Mouse (Mus musculus): ENCODE measurements around the gene Ldlr.

The Ldlr gene

GRCm38 (mm10) chr9:21725224-21726121 is 2.2 kb downstream of the Ldlr start:
- no peak for DNase-seq (ENCODE audit: low spot score in 2 of 2)

- no peak for DNase-seq (ENCODE audit: low spot score in 2 of 2)
These were observed 3.1 kb downstream of the Ldlr start for GRCm38 (mm10) chr9:21726218-21726975.

- DNase-seq (ENCODE audit: low spot score in 2 of 2): no peak
These were observed 5.1 kb downstream of the Ldlr start for GRCm38 (mm10) chr9:21728261-21728832.

- peak; percentile 8 to 16 for DNase-seq (ENCODE audit: low spot score in 2 of 2)
These were observed 6.0 kb downstream of the Ldlr start for GRCm38 (mm10) chr9:21729264-21729663.

GRCm38 (mm10) chr9:21732288-21732687 is 9.0 kb downstream of the Ldlr start:
- DNase-seq (ENCODE audit: low spot score in 2 of 2): no peak

- no peak for DNase-seq (ENCODE audit: low spot score in 2 of 2)
These were observed 10.2 kb downstream of the Ldlr start for GRCm38 (mm10) chr9:21733446-21733845.

- DNase-seq (ENCODE audit: low spot score in 2 of 2): no peak
These were observed 10.7 kb downstream of the Ldlr start for GRCm38 (mm10) chr9:21733989-21734388.

- DNase-seq (ENCODE audit: low spot score in 2 of 2): no peak
These were observed 11.8 kb downstream of the Ldlr start for GRCm38 (mm10) chr9:21735126-21735525.

- no peak for DNase-seq (ENCODE audit: low spot score in 2 of 2)
These were observed 13.3 kb downstream of the Ldlr start for GRCm38 (mm10) chr9:21736580-21736979.

DNA sequence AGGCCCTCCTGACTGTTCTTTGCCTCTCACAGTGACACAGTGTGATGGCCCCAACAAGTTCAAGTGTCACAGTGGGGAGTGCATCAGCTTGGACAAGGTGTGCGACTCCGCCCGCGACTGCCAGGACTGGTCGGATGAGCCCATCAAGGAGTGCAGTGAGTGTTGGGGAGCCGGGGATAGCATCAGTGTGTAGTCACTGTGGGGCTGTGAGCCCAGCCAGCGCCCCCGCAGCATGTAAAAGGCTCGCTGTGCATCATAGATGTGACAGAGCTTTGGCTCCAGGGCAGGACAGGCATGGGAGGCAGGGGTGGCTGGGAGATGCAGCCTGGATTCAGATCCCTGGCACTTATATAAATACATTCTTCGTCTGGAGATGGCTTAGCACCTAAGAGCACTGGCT is 13.9 kb downstream of the Ldlr start:
- no peak for DNase-seq (ENCODE audit: low spot score in 2 of 2)

DNA sequence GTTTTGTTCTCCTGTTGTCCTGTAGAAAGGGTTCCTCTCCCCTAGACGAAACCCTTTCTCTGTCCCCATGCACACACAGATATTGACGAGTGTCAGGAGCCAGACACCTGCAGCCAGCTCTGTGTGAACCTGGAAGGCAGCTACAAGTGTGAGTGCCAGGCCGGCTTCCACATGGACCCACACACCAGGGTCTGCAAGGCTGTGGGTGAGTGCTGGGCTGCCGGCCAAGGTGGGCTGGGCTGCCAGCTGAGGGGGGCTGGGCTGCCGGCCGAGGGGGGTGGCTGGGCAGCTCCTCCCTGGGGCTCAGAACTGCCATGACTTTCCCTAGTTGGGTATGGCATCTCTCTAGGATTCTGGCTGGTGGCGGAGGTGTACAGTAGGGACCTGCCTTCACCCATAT is 15.5 kb downstream of the Ldlr start:
- no peak for DNase-seq (ENCODE audit: low spot score in 2 of 2)

DNA sequence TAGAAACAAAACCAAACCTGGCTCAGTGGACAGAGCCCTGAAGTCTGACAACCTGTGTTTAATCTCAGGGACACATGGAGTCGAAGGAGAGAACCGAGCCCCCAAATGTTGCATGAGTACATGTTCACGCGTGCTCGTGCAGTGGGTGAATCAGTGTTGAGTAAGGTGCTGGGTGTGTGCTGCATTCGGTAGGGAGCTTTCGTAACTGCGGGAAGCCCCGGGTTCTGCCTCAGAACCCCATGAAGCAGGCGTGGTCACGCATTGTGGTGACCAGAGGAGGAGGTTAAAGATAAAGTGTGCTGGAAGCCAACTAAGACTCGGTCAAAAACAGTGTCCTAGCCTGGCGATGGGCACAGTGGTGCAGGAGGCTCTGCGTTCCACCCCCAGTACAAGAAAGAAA is 17.1 kb downstream of the Ldlr start:
- peak in 1 of 2 experiments; percentile 19 for DNase-seq (ENCODE audit: low spot score in 2 of 2)

GRCm38 (mm10) chr9:21741514-21741913 is 18.2 kb downstream of the Ldlr start:
- no peak for DNase-seq (ENCODE audit: low spot score in 2 of 2)

DNA sequence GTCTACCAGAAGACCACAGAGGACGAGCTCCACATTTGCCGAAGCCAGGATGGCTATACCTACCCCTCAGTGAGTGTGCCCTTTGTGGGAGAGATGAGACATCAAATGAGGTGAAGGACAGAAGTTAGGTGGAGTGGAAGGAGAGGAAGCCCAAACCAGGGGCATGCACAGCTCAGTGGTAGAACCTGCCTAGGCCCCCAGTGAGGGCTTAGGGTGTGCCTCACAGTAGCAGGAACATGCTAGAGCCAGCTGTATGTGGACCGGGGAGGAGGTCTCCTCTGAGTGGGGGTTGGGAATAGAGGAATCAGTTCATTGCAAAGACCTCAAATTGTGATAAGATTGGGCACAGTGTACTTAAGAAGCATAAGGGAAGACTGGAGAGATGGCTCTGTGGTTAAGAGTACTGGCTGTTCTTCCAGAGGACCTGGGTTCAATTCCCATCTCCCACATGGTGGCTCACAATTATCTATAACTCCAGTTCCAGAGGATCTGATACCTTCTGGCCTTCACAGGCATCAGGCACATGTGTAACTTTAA is 24.0 kb downstream of the Ldlr start:
- DNase-seq (ENCODE audit: low spot score in 2 of 2): no peak

GRCm38 (mm10) chr9:21748033-21748432 is 24.8 kb downstream of the Ldlr start:
- DNase-seq (ENCODE audit: low spot score in 2 of 2): no peak

GRCm38 (mm10) chr9:21748491-21748890 is 25.2 kb downstream of the Ldlr start:
- DNase-seq (ENCODE audit: low spot score in 2 of 2): no peak

DNA sequence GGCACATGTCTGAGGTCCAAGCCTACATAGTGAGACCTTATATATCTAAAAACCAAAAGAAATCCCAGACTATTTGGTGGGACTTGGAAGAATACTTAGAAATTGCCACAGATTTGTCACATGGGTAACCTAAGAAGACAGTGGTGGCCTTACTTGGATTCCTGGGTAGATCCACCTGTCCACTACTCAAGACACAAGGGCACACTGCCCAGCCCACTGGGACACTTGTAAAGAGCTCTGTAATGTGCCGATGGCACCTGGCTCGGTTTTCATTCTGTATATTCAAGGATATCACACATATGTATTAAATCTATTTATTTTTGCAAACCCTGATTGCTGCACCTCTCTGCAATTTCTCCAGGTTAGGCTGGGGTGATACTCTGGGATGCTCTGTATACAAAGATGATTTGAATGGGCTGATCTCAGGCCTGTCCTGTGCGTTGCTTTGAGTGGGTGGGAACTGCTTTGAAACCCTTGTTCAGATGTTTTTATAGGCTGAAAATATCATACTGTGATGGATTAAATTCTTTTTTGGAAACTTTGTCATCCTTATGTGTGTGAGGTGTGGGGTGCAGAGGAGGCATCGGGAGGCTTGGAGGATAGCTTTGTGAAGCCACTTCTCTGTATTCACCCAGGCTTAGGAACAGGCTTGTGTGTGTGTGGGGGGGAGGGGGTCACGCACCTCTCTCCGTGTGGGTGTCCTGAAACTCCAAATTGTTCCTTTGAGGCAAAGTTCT is 26.3 kb downstream of the Ldlr start:
- DNase-seq (ENCODE audit: low spot score in 2 of 2): no peak

DNA sequence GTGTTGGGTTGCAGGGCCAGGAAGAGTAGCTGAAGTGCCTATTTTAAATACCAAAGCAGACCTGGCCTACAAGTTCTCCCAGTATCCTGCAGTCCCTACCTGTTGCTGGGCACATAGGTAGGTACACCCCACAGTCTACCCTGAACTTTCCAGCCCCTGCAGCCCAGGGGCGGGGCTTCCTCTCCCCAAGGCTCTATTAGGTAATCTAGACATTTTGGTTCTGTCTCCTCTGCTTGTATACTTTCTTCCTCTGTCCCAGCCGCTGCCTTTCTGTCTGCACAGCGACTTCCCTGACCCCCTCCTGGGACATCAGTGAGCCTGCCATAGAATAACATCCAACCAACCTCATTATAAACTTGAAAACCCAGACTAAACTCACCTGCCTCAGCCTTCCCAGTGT is 27.1 kb downstream of the Ldlr start:
- DNase-seq (ENCODE audit: low spot score in 2 of 2): no peak

DNA sequence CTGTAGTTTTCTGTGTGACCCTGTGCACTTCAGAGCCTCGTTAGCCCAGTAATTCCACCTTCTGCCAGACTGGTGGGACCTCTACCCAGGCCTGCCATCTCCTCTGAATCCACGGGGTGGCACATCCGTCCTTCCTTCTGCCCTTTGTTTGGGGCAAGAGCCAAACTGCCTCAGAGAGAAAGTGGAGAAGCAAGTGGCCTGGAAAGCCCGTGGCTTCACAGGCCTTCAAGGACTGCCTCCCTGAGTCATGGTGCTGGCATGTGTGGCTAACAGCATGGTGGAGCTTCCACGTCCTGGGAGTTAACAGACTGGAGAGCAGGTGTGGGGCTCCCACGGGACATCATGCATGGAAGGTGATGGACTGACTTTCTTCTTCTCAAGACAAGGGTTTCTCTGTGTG is 28.1 kb downstream of the Ldlr start:
- no peak for DNase-seq (ENCODE audit: low spot score in 2 of 2)

GRCm38 (mm10) chr9:21752252-21752792 is 29.0 kb downstream of the Ldlr start:
- DNase-seq (ENCODE audit: low spot score in 2 of 2): no peak

DNA sequence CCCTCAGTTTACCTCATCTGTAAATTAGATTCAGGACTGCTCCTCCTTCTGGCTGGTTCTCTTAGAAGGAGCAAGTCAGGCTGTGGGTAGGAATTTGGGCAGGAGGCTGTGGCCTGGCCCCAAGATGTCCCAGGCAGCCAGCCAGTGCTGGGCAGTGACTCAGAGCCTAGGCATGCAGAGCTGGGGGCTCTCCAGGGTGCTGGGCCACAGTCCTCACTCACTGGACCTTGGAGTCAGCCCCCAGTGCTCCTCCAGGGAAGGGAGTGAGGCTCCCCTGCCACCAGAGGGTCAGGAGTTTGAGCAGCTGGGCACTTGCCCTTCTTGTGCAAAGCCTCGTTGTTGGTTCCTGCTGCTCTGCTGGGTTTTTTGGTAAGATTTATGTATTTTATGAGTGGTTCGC is 30.7 kb downstream of the Ldlr start:
- no peak for DNase-seq (ENCODE audit: low spot score in 2 of 2)

All from natural killer cell, adult 2 months (primary cell).